Comparison of ENCODE assay signal across 8 mouse cellular contexts in genomic region chr2:59159961-59160604, GRCm38 (mm10). TPM values are rescaled to one million over a fixed set of nuclear protein-coding genes. Genes with fewer than 3 reads are reported as not detected.
DNase-seq lines count a peak whose midpoint lies in the region; ATAC-seq and TF ChIP-seq lines count a peak whose summit lies in the region.

No protein-coding gene starts in this region.

- no peak for TF ChIP-seq CTCF in Patski (IDR thresholded peaks at IDR 0.05)

- no peak overlapping the region; the same call in 1 of the 2 replicates for H3K27ac ChIP-seq in forebrain, embryonic 11.5 days (ENCODE audit: low read depth, low read length)
- peak overlapping the region; percentile 9; the same call in 1 of the 2 replicates for H3K27ac ChIP-seq in midbrain, embryonic 11.5 days (ENCODE audit: low read depth, low read length)

- H3K27me3 ChIP-seq in Patski = no peaks in the 10 kb centered on the region
- no peaks in the 10 kb centered on the region for H3K27me3 ChIP-seq in forebrain, embryonic 11.5 days (ENCODE audit: control insufficient read depth, insufficient read depth, low read length)
- H3K27me3 ChIP-seq in midbrain, embryonic 11.5 days (ENCODE audit: control insufficient read depth, insufficient read depth, low read length) = no peaks in the 10 kb centered on the region

- CTCF ChIA-PET in Patski (lab: Charles Lee) = interaction anchor here (0.8 to 1.3 kb wide), 4 partner anchors 144 to 314 kb away, joined by 3 read pairs; no protein-coding TSS in a partner anchor

- no peaks in the 10 kb centered on the region for H3K36me3 ChIP-seq in forebrain, embryonic 11.5 days (ENCODE audit: control insufficient read depth, insufficient read depth, low read length)
- no peaks in the 10 kb centered on the region for H3K36me3 ChIP-seq in midbrain, embryonic 11.5 days (ENCODE audit: control insufficient read depth, insufficient read depth, low read length)

- no peaks in the 10 kb centered on the region for H3K9me3 ChIP-seq in forebrain, embryonic 11.5 days (ENCODE audit: control insufficient read depth, low read length)
- H3K9me3 ChIP-seq in midbrain, embryonic 11.5 days (ENCODE audit: control insufficient read depth, low read length) = no peaks in the 10 kb centered on the region

- in situ Hi-C loops in Patski (cut with MboI; ENCODE audit: low pct_unique_long_range_greater_than_20kb) = no loop called here

- H3K9ac ChIP-seq in forebrain, embryonic 11.5 days (ENCODE audit: low read length) = peak overlapping the region; percentile 32; the same call in 1 of the 2 replicates
- peak overlapping the region; percentile 52 for H3K9ac ChIP-seq in midbrain, embryonic 11.5 days (ENCODE audit: low read length)

- peak overlapping the region; percentile 78 for H3K4me2 ChIP-seq in forebrain, embryonic 11.5 days (ENCODE audit: low read depth, low read length, severe bottlenecking)
- peak overlapping the region; percentile 68 for H3K4me2 ChIP-seq in midbrain, embryonic 11.5 days

- under 1% methylated on average over 16 of the region's 16 CpGs for WGBS in forebrain, embryonic 11.5 days
- WGBS in midbrain, embryonic 11.5 days = under 1% methylated on average over 16 of the region's 16 CpGs

- peaks cover 3% of the 10 kb centered on the region; the same call in 1 of the 2 replicates for H3K4me1 ChIP-seq in forebrain, embryonic 11.5 days (replicated peaks; ENCODE audit: control insufficient read depth, insufficient read depth, low read length)
- H3K4me1 ChIP-seq in midbrain, embryonic 11.5 days (ENCODE audit: control insufficient read depth, insufficient read depth, low read length) = peaks cover 11% of the 10 kb centered on the region

- POLR2A ChIA-PET in Patski (lab: Charles Lee) = interaction anchor here (0.6 to 0.7 kb wide), 2 partner anchors 112 to 325 kb away, joined by 4 to 7 read pairs; no protein-coding TSS in a partner anchor

- DNase-seq in layer of hippocampus, adult 11-12 months (ENCODE audit: low spot score) = peak; percentile 43
- DNase-seq in layer of hippocampus, postnatal 36 days = no peak
- DNase-seq in Patski (ENCODE audit: low read depth, low spot score) = no peak
- no peak for DNase-seq in forebrain, embryonic 11.5 days (ENCODE audit: low spot score)
- peak; percentile 72 to 73 for DNase-seq in kidney, adult 8-10 months
- DNase-seq in midbrain, embryonic 11.5 days (ENCODE audit: low spot score, missing footprints) = peak; percentile 98
- DNase-seq in urinary bladder, adult 2 months (ENCODE audit: low spot score) = no peak

- peak overlapping the region; percentile 90 for H3K4me3 ChIP-seq in forebrain, embryonic 11.5 days (ENCODE audit: low read depth, low read length)
- H3K4me3 ChIP-seq in midbrain, embryonic 11.5 days (ENCODE audit: low read depth, low read length) = peak overlapping the region; percentile 71

- ATAC-seq in Patski = peak; percentile 9
- peak; percentile 22 for ATAC-seq in forebrain, embryonic 11.5 days (replicated peaks; ENCODE audit: low FRiP score)
- no peak for ATAC-seq in midbrain, embryonic 11.5 days (ENCODE audit: low FRiP score)
- ATAC-seq in activated CD4-positive, CD25-positive, alpha-beta regulatory T cell, adult 4 months = no peak

RNA-seq across cellular contexts. Expression of gene Ccdc148, which starts 0.4 kb away (rescaled TPM):
- total RNA-seq in layer of hippocampus, postnatal 36 days (2021) = 10 to 100 TPM; 12.3 to 13.9 TPM
- 4.8 TPM for polyA plus RNA-seq in Patski (2021)
- 0.64 and 0.68 TPM in 2 replicates for polyA plus RNA-seq in forebrain, embryonic 11.5 days (2014; fragmentation: Nextera tagmentation; extraction: Ambion mirVana)
- 0.55 and 0.80 TPM in 2 replicates for polyA plus RNA-seq in midbrain, embryonic 11.5 days (2014; fragmentation: Nextera tagmentation; extraction: Ambion mirVana)
- polyA plus RNA-seq in activated CD4-positive, CD25-positive, alpha-beta regulatory T cell, adult 4 months (2017; shearing (Covaris generic)) = 1 to 10 TPM in 1 of 2 experiments, under 1 TPM in 1; 0.86 to 1.1 TPM
- 0.92 and 0.99 TPM in 2 replicates for polyA plus RNA-seq in urinary bladder, adult 2 months (2012; rRNA removed)

RNA-seq across cellular contexts. Expression of gene Pkp4, which starts 0.6 kb away (rescaled TPM):
- total RNA-seq in layer of hippocampus, postnatal 36 days (2021) = 100 to 1,000 TPM; 293 to 303 TPM
- polyA plus RNA-seq in Patski (2021) = 107 TPM
- 24.5 and 26.1 TPM in 2 replicates for polyA plus RNA-seq in forebrain, embryonic 11.5 days (2014; fragmentation: Nextera tagmentation; extraction: Ambion mirVana)
- polyA plus RNA-seq in midbrain, embryonic 11.5 days (2014; fragmentation: Nextera tagmentation; extraction: Ambion mirVana) = 19.0 and 20.2 TPM in 2 replicates
- polyA plus RNA-seq in activated CD4-positive, CD25-positive, alpha-beta regulatory T cell, adult 4 months (2017; shearing (Covaris generic)) = 10 to 100 TPM in 1 of 2 experiments, 1 to 10 TPM in 1; 9.4 to 12.0 TPM
- polyA plus RNA-seq in urinary bladder, adult 2 months (2012; rRNA removed) = 38.7 and 55.2 TPM in 2 replicates

Comparison
In these comparisons a context has a peak if more than half of its experiments do, and no peak if none do; other contexts are left out.
1. DNase-seq: peak in layer of hippocampus, adult 11-12 months (single experiment), kidney, adult 8-10 months (2 of 2) and midbrain, embryonic 11.5 days (single experiment); none in layer of hippocampus, postnatal 36 days (0 of 2), Patski (single experiment), forebrain, embryonic 11.5 days (single experiment) and urinary bladder, adult 2 months (single experiment).
2. ATAC-seq: peak in Patski (single experiment) and forebrain, embryonic 11.5 days (single experiment); none in midbrain, embryonic 11.5 days (single experiment) and activated CD4-positive, CD25-positive, alpha-beta regulatory T cell, adult 4 months (single experiment).